Mouse (Mus musculus) liver, embryonic 14.5 days (tissue): ENCODE results near the gene Ust.

Source experiments
- CTCF ChIP-seq: IDR thresholded peaks from 2 replicates; pipeline ENCODE4 v1.5.1; 2016; ENCODE audit warnings: antibody characterized with exemption, low read depth, control low read depth
- EP300 ChIP-seq: IDR thresholded peaks from 2 replicates; pipeline ENCODE4 v1.6.1; 2016; ENCODE audit warnings: antibody characterized with exemption, low read depth

DNA sequence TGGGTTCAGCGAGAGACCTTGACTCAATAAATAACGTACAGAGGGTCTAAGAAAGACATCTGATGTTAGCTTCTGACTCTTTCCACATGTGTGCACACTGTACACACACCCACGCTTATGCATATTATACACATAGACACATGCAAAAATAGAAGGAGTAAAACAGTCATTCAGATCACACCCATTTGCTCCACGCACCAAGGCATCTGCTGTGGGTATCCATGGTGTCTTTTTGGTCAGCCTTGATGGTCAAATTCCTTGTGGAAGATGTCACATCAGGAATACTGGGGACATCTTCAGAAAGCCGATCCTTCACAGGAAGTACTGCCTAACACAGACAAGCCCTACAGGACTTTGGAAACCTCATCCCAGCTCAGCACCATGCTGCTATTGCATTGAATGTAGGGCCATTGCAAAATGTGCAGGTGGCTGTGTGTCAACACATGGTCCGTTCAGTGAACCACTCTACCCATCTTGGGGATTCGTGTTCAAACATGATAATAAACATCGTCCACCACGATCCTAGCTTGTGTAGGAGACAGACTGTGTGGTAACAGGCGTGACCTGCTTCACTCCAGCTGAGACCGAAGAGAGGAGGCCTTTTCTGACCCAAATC is 305.9 kb downstream of the Ust start:
- no peak for TF ChIP-seq EP300
- no peak for TF ChIP-seq CTCF
